Mouse (Mus musculus) embryo, embryonic 9.5 days (tissue): ENCODE measurements around the gene Gm5105.

Source experiments
- DNase-seq: peaks from one replicate; pipeline ENCODE4 v3.0.0-alpha.2; 2017; ENCODE audit errors: extremely low spot score

The Gm5105 gene

GRCm38 (mm10) chr3:138068103-138068502, 915 bp upstream of the Gm5105 start:
- no peak for DNase-seq

DNA sequence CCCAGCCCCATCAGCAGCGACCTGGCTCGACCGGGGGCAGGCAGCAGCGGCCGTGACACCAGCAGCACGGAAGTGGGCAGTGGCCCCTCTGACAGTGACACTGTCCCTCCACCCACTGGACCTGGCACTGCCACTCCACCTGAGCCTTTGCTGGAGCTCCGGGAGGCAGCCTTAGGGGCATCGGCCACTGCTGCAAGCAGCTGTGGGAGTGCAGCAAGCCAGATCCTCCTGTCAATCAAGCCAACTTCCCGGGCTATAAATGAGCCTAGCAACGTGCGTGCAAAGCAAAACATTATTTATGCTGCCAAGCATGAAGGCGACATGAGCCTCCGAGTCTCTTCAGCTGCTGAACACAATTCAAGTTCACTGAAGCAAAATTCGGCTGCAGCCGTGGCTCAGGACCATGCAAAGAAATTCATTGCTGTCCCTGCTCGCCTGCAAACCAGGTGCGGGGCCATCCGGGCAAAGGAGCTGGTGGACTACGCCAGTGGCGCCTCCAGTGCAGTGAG, 786 bp downstream of the Gm5105 start:
- no peak for DNase-seq

- DNase-seq: no peak
Observed at GRCm38 (mm10) chr3:138065930-138066329, 1.3 kb downstream of the Gm5105 start.

GRCm38 (mm10) chr3:138064732-138065645, 2.2 kb downstream of the Gm5105 start, which contains the start of gene 1110002E22Rik:
Gene 1110002E22Rik, plus strand, starts transcription at chr3:138065052.
- DNase-seq: no peak

DNA sequence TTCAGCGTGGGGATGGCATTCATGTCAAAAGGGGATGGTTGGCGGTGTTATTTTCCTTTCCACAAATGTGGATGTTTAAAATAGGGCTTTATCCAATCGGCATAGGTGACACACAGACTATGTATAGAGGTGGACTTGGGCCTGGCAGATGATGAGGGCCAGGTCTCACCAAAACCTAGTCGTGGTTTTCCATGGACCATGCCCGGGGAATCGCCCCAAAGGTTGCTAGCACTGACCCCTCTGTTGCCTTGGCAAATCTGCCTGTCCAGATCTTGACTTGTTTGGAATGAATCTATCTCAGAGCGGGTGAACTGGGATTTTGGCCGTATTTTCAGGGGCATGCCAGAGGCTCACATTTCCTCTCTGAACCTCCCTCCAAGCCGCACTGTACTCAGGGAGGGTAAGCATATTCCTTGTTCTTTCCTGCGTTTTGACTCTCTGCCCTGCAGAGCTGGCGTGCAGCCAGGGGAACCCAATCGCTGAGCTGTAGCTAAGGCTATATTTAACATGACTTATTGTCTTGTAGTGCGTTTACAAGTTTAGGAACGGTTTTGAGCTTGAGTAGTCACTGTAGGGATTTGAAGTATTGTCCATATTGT, 3.4 kb downstream of the Gm5105 start:
- no peak for DNase-seq

- DNase-seq: no peak
Observed at GRCm38 (mm10) chr3:138062673-138063072, 4.5 kb downstream of the Gm5105 start.

GRCm38 (mm10) chr3:138061205-138061911, 5.8 kb downstream of the Gm5105 start:
- DNase-seq: no peak

- no peak for DNase-seq
Observed at GRCm38 (mm10) chr3:138060429-138060828, 6.8 kb downstream of the Gm5105 start.

DNA sequence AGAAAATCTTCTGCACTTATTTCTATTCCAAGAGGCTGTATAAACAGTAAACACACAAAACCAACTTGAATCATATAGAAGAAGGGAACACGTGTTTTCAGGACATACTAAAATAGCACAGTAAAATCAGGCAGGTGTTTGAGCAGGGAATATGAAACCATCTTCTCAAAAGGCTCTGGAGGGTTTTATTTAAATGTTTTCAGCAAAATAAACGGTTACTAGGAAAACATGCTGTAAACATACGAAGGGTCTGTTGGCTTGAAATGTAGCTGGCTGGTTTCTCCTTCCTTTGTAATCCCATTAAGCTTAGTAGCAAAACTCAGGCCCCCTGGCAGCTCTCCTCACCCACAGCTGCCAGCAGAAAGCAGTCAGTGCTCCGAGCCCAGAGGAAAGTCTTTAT, 9.0 kb downstream of the Gm5105 start:
- DNase-seq: no peak

- DNase-seq: no peak
Observed at GRCm38 (mm10) chr3:138056976-138057375, 10.2 kb downstream of the Gm5105 start.

- DNase-seq: no peak
Observed at GRCm38 (mm10) chr3:138053969-138054368, 13.2 kb downstream of the Gm5105 start.

GRCm38 (mm10) chr3:138051431-138051830, 15.8 kb downstream of the Gm5105 start:
- no peak for DNase-seq

GRCm38 (mm10) chr3:138050772-138051171, 16.4 kb downstream of the Gm5105 start:
- no peak for DNase-seq

DNA sequence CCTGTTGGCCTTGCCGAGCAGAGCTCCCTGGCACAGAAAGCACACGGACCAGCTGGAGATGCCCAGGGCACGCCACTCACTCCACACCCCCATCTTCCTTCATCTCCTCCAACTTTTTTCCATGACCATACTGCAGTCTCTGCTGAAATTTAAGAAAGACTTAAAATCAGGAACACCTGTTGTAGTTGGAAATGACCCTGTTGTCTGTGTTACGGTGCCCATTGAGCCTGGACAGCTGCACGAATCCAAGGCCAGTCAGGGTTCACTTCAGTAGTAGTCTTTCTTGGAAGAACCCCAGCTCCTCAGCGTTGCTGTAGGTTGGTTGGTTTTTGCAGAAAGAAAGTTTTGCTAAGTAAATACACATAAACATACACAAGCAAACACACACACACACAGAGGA, 17.6 kb downstream of the Gm5105 start:
- no peak for DNase-seq

- DNase-seq: no peak
Observed at GRCm38 (mm10) chr3:138043316-138043715, 23.9 kb downstream of the Gm5105 start.

- no peak for DNase-seq
Observed at GRCm38 (mm10) chr3:138041591-138042301, 25.4 kb downstream of the Gm5105 start.

DNA sequence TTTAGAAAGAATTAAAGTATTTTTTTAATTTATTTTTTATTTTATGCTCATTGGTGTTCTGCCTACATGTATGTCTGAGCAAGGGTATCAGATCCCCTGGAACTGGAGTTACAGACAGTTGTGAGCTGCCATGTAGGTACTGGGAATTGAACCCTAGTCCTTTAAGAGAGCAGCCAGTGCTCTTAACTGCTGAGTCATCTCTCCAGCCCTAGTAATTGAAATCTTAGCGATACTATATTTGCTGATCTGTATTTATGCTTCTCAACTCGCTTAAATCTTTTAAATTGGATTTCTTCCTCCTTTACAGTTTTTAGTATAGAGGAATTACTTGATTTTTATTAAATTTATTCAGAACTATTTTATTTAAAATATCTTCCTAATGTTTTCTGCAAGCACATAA, 26.2 kb downstream of the Gm5105 start:
- DNase-seq: no peak

- no peak for DNase-seq
Observed at GRCm38 (mm10) chr3:138033986-138034385, 33.2 kb downstream of the Gm5105 start.

DNA sequence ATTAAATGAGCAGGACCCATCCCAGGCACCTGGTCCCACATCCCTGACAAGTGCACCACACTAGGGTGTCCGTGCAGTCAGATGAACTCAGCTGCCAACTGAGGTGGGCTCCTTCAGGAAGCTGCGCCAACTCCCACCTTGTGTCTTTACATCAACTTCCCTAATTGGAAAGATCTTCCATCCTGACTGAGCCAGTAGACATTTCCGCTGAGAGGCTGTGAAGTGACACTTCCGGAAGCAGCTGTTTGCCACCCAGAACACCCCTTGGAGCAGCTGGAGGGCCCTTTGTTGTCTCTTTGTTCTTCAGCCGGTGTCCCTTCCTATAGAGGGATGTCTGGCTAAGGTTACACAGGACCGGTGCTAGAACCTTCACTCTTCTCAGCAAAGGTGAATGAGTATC, 36.6 kb downstream of the Gm5105 start:
- no peak for DNase-seq

DNA sequence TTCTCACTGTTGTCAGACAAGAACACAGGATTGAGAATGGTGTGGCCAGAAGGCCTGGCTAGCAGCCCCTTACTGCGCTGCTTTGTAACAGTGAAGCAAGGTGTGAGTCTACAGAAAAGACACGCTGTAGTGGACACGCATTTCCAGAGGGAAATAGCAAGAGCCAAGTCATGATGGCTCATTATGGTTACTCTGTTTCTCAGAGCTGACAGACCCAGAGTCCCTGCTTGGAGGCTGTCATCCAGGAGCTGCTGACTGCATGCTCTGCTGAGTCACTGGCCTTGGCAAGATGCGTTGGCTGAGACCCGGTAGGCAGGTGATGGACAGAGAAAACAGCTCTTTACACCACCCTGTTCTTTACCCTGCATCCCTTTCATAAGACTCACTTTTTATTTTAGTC, 37.8 kb downstream of the Gm5105 start:
- no peak for DNase-seq

DNA sequence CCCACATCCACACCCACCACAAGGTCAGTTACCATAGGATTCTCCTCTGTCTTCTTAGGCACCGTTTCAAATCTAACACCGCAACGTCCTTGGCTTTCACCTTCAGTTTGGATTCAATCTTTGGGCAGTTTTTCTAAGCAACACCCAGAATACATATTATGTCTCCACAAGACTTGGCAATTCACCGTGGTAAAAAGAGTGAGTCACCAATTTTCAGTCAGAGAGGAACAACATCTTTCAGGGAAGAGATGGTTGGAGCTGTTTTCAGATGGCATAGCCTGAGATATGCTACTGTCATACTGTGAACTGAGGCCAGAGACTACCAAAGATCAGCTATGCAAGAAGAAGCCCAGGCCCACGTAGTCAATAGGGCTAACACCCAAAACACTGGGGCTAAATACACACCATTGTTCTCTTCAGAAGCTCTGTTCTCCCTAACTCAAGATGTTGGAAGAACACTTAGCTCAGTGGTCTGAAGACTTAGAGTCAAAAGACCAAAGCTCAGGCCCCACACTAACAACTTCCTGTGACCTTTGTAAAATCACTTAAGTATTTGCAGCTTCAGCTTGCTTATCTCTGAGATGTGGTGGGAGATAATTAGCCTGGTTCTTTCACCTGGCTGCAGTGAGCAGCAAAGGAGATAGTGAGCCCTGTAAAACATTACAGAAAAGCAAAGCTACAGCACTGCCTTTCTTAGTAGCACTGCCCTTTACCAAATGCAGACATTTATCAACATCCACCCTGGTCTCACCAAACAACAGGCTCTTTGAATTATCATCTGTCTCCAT, 39.4 kb downstream of the Gm5105 start:
- DNase-seq: no peak
